Mouse (Mus musculus) cerebellum, adult 9-10 months (tissue): ENCODE data around the gene Tspan18.

Source experiments
- DNase-seq: peaks from one replicate; pipeline ENCODE4 v3.0.0; 2022

The Tspan18 gene

DNA sequence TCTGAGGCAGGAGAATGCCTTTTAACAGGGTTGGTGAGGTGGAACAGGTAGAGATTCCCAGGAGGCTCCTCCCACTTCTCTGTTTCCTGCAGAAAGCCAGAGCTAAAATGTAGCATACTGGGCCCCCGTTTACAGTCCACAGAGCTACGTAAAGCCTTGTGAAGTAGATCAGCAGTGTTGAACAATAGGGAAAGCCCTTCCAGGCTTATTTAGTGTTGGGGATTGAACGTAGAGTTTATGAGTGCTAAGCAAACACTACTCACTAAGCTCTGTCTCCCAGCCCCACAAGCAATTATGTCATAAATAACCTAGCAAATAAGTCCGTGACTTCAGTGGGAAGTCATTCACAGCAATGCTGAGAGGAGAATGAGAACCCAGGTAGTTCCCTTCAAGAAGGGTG, 76.7 kb downstream of the Tspan18 start:
- no peak for DNase-seq

DNA sequence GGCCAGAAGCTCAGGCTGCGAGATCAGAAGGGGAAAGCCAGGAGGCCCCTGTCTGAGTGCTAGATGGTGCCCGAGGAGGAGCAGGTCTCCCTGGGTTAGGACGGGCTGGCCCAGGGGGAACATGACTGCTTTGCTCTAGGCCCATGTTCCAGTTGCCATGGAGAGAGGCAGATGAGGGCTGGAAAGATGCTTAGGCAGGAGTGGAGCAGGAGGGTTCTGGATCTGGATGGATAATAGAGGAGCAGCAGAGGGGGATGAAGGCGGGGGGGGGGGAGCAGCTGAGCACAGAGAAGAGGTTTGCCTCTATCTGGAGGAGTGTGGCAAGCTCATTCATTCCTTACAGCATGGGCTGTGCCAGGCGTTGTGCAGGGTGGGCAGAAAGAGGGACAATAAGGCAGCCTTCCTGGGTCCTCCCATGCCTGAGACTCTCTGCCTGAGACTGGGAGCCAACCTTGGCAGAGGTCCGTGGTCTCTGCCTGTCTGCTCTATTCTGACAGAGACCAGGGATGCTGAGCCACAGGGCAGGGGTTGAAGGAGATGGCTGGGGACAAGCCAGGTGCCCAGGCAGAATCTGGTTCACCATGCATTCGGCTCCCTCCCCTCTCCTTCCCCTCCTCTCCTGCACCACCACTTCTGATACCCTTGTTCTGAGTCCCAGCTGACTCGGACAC, 77.4 kb downstream of the Tspan18 start:
- no peak for DNase-seq

DNA sequence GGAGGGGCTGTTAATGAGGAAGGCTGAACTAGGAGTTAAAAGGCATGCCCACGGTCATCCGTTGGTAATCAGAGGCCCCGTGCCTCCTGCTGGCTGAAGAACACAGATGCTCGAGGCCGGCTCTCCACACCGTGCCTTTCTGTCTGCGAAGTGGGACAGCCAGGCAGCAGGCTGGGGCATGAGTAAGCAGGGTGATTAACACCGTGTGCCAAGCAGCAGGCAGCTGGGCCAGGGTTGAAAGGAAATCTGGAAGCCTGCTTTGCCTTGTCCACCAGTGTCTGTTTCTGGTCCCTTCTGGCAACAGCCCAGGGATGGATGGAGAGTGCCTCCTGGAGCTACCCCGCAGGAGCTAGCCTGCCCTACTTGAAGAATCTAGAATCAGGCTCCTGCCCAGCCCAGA, 81.9 kb downstream of the Tspan18 start:
- peak; percentile 77 for DNase-seq

DNA sequence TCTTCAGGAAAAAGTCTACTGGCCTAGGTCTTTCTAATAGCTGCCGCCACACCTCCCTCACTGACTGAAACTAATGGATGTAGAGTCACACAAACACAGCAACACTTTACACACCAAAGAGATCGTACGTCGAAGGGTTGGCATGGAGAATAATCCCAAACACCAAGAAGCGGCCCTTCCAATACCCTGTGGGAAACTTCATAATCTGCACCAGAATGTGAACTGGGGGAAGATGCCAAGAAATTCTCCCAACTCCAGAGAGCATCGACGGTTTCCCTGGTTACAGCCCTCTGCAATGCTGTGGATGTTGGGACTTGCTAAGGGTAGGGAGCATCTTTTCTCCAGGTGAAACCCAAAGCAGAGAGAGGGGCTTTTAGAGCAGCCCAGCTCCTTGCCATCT, 83.7 kb downstream of the Tspan18 start:
- no peak for DNase-seq

DNA sequence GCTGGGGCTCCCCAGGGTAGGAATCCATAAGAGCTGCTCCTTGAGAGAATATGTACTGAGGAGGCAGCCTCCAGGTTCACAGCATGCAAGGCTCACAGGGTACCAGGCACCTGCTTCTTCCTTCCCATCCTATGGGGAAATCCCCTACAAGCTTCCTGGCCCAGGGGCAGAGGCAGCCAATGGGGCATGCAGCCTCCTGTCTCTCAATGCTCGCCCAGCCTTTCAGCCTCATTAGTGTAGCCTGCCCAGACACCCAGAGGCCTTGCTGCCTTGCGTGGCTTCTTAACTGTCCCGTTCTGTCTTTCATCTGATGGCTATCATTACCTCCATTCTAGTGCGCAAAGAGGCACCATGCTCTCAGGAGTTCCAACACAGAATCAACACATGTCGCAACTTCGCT, 85.2 kb downstream of the Tspan18 start:
- DNase-seq: no peak

DNA sequence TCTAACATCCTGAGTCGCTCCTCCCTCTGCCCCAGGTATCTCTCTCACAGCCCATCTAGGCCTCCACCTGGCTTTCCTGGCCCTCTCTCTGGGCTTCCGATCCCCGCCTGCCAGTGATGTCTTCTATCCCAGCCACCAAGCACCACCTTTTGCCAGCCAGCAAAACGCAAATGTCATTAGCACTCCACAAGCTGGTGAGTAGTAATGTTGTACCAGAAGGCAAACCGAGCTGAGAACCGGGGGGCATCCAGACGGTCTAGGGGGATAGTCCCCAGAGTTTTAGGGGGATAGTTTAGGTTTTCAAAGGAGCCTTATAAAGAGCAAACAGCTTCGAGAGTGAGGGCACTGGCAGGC, 90.2 kb downstream of the Tspan18 start:
- peak; percentile 74 for DNase-seq

DNA sequence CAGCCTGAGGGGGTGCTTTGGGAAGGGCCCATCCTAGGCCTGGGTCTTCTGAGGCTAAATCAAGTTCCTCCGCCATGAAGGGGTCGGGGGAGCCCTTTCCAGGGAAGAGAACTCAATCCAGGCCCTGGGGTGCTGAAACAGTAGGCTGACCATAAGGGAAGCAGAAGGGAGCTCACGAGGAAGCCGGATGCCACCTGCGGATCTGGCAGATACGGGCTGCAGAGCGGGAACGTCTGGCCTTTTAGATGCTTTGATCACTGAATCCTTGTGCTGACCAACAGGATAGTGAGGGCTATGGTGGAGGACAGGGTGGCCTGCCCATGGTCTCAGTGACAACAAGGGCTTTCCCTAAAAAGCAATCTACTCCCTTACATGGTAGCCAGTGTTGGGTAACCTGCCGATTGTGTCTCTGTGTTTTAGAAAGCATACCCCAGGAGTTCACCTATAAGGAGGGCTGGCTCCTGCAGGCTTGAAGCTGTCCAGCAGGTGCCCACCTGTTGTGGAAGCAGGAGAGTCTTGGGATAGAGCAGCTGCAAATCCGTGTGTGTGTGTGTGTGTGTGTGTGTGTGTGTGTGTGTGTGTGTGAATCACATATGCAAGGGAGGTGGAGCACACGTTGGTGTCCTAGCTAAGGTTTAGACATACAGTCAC, 90.7 kb downstream of the Tspan18 start:
- peak; percentile 85 for DNase-seq

DNA sequence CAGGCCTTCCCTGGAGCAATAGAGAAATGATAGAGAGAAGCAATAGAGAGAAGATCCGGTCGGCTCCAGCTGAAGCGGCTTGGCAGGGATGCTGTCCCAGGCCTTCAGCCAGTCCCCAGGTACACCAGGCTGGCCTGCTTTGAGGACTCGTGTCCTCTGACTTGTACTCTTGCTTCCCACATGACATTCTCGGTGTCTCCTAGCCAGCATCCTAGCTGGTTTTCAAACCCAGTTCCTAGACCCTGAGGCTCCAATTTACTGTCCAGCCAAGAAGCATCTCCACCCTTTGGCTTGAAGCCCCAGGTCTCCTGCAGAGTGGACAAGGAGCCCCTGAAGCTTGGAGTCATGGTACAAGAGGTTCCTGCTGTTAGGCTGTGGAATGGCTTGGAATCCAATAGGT, 92.1 kb downstream of the Tspan18 start:
- peak; percentile 78 for DNase-seq

DNA sequence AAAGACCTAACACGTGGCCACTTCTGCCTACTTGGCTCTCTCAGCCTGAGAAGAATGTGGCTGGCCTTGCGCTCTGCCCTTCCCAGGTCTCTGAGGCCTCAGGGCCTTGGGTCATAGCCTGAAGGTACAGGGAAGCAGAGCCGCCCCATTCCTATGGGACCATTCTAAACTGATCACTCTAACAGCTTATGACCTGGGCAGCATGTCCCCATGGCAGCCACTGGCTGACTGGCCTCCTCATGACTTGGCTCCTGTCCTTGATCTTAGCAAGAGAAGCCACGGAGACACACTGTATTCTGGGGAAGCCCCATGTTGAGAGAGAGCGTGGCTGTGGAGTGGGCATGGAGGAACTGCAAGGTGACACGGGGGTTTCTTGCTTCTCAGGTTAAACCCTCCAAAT, 95.4 kb downstream of the Tspan18 start:
- DNase-seq: no peak

DNA sequence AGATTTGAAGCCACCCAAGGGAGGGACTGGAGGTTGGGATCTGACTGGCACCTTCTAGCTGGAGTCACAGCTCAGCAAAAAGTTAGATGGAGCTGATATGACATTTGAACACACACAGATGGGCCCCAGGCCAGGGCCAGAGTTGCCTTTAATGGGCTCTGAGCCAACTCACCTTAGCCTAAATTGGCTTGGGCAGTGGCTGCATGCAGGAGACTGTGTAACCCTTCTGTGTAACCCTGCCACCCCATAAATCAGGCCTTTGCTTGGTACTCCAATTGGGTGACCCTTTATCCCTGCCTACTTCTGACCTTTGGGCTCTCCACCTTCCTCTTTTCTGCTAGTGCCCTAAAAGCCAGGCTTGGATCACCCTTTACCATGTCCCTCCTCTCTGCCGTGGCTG, 97.2 kb downstream of the Tspan18 start:
- no peak for DNase-seq

DNA sequence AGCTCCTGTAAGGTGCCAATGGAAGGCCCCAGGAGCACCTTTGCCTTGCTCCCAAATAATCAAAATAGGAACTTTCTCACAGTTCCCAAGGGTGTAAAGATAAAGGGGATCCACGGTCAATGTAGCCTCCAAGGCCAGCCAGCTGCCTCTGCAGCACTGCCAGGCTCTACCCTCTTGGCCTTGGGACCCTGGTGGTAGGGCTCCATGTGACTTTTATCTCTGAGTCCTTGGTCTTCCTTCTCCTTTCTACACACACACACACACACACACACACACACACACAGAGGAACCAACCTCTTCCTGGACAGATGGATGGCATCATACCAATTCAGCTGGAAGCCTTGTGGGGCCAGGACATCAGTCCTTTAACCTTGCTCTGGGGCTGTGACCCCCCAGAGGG, 102.2 kb downstream of the Tspan18 start:
- no peak for DNase-seq

DNA sequence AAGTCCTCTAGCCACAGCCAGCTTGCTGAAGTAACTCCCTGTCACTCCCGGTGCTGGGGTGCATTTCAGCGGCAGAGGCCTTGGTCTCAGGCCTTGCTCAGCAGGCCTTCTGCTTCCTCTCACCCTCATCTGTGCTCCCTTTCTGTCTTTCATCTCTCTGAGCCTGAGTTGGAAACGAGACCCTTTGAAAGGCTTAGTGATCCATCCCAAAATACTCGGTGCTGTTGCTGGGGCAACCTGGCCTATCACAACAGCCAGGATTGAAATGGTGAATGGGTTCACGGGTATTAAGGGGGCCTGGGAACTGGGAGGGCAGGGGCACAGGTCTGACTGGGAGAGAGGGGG, 105.9 kb downstream of the Tspan18 start:
- no peak for DNase-seq

DNA sequence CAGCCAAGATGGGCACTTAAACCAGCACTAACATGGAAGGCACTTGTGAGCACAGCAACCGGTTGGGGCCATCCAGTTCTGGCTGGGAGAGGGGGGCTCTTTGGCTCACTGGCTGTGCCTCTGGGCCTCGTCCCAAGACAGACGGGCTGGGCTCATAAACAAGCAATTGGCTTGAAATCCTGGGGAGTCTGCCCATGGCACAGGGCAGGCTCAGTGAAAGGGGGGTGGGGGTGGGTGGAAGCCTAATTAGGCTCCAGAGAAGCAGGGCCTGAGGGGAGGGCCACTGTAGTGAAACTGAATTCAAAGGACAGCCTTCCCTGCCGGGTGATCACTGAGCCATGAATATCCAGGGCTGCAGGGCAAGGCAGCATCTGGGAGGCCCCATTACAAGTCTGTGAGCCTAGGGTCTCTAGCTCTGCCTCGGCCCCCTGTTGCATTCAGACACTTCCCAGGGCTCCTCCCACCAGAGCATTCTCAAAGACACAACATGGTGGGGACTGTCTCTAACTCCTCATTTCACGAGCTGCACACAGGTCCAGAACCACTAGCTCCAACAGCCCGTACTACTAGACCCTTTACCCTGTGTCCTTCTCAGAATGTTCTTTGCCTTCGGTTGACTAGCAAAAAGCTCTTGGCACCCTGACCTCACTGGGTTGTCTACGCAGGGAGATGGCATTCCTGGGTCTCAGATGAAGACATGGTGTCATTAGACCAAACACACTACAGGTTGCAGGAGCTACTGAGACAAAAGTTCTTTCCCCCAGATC, 106.4 kb downstream of the Tspan18 start:
- peak; percentile 65 for DNase-seq

DNA sequence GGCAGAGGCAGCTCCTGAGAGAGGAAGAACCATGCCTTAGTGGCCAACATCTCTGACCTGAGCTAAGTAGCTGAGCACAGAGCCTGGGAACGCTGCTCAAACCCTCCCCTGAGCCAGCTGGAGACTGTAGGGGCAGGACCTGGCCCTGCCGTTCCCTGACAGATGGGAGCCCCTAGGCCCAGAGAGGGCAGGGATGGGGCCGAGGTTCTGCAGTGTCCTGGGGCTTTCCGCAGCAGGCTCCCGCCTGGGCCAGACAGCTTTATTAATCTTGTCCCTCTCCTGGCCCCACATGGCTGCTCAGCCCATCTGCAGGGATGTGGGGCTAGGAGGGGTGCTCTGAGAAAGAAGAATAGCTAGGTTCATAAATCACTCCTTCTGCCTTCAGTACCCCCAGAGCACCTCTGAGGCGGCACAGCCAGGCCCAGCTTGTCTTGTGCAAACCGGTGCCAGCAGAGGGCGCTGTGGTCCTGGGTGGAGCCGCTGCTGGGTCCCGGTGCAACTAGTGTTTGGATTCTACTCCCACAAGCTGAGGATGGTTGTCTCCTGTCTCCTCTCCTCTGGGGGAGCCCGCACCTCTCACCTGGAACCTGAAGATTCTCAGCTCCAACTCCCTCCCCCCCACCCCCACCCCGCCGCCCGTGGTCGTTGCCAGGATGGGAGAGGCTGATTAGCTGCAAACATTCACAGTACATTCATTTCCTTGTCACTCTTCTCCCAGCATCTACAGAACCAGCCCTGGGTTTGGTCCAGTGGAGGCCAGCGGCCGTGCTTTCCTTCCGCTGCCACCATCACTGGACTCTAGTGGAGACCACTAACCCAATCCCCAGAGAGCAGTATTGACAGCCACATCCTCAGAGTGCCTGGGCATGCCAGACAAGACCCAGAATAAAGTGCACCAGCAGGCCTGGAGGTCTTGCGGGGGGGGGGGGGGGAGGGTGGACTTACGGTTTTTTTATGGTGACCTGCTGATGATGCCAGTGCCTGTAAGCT, 107.4 kb downstream of the Tspan18 start:
- DNase-seq: peak; percentile 93

DNA sequence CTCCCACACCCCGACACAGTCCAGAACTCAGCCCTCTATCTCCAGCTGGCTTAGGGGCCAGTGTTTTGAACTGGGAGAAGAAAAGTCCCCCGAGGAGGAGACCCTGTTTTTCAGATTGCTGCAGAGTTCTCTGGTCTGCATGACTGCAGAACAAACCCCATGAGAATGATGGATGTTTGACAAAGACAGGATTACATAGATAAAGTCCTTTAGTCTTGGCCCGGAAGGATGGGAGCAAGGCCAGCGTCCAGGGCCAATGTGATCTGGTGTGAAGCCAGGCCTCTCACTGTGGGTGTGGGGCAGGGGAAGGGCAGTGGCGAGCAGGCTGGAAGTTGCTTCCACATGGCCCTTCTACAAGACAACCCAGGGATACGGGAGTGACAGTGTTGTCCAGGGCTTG, 110.8 kb downstream of the Tspan18 start:
- peak; percentile 79 for DNase-seq

DNA sequence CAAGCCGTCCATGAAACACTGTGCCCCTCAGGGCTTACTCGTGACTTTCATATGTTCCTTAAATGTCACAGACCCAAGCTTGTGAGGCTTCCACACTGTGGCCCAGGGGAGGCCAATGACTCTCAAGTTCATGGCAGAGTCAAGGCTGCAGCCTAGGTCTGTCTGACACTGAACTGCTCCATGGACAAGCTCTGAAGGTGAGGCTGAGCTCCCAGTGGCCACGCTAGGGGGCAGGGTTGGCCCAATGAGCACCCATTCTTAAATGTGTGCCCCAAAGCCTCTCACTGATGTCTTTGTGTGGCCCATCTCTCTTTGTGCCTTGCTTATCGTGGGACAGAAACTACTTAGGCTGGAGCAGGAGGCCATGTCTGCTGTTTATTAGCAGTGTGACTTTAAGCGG, 113.9 kb downstream of the Tspan18 start:
- peak; percentile 37 for DNase-seq

DNA sequence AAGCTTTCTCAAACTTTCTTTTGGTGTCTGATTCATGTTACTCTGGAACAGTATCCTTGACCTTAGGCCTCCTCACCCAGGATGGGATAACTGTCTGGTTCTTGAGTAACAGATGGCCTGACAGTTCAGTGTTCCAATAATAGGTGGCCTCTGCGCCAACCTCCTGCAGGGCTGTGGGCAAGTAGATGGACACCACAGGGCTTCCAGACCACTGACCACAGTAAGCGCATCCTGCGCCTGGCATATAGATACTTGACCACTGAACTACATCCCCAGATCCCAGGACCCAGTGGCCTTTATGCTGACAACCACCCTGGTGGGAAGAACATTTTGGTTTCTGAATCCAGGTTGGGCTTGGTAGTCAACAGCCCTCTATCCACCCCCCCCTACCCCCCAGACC, 114.7 kb downstream of the Tspan18 start:
- DNase-seq: peak; percentile 70

DNA sequence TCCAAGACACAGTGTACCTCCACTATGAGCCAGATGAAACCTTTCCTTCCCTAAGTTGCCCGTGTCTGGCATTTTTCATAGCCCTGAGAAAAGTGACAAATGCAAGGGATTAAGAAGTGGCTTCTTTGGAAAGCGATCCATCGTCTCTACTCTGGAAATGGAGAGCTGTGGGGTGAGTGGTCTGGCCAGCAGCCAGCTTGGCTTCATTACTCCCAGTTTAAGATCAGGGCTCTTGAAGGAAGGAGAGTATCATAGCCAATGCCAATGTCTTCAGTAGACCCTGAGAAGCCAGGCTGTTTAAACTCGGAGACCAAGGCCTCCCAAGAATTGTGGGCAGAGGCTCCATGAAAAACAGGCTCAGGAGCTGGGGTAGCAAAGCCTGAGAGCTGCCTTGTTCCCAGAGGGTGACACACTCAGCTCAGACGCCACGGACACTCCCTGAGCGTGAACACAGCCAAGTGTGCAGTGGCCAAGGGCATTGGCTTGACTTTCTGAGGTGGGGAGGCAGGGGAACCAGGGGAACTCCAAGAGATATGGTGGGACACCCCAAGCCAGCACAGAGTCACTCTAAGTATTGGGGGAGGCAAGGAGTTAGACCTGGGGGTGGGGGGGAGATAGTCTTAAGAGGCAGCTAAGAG, 115.8 kb downstream of the Tspan18 start:
- DNase-seq: peak; percentile 53

DNA sequence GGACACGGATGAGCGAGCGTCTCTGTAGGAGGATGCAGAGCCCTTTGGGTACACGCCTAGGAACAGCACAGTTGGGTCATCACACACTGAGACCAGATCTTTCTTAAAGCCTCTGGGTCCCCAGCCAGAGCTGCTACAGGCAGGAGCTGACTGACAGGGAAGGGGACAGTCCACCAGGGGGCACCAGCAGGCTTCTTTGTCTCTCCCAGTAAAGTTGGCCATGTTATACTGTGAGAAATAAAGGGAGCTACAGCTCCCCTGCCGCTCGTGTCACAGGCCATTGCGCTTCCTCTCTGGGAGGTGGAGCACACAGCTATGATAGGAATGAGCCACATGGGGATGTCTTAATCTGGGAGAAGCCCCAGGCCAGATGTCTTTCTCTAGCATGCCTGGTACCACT, 117.3 kb downstream of the Tspan18 start:
- DNase-seq: peak; percentile 97

DNA sequence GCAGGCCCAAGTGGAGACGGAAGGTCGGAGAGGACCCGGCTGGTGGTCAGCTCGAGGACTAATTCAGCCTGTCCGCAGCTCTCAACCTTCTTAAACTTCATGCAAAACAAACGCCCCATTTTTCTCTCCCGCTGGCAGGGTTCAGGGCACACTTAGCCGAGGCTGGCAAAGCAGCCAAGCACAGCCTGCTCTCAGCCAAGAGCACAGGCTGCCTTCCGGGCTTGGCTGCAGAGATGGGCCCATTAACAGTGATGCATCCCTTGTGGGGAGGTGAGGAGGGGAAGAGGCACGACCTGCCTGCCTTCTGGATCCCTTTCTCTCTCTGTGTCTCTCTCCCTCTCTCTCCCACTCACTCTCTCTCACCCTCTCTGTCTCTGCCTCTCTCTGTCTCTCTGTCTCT, 118.5 kb downstream of the Tspan18 start:
- peak; percentile 92 for DNase-seq

DNA sequence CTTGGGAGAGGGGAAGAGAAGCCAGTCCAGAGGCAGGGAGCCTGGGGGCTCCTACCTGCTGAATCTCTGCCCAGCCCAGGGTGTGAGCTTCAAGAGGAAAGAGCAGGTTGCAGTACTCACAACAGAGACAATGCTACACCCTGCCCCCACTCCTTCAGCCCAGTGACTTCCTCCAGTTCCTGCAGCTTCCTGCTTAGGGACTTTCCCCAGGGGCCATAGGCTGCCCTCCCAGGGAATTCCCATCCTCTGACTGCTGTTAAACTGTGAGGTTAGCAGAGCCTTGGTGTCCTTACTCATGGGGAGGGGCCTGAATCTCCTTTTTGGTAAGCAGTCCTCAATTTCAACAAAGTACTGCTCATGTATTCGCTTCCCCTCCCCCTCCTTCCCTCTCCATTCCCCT, 120.1 kb downstream of the Tspan18 start:
- no peak for DNase-seq

DNA sequence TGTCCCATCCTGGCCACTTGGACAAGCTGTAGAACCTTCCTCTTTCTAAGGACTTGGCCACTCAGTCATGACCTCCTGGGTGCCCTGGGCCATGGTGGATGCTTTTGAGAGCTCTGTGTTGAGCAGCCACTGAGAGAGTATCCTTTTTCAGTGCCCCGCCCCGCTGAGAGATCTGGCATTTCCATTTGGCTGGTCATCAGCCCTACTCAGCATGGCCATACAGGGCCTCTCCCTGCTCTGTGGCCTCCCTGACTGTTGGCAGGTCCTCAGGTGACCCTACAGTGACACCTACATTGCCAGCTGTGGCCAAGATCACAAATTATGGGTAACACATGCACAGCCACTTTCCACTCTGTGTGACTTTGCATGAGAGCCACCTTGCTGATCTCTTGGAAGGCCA, 121.4 kb downstream of the Tspan18 start:
- no peak for DNase-seq

DNA sequence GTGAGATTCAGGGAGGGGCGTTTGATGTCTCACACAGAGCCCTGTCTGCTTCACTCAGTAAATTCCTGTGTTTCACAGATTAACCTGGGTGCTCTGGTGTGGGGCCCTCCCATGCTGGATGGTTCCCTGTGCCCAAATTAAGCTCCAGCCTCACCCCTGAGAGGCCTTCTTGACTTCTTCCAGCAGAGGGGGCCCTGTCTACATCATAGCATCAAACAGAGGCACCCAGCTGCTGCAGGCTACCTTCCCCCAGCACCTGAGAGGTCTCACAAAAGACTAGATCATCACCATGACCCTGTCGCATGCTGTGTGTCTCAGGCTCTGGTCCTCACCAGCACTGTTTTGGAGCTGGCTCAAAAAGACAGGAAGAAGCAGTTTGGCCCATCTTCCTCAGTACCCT, 121.9 kb downstream of the Tspan18 start:
- no peak for DNase-seq
